Mouse (Mus musculus): ENCODE results near the gene Mettl23.
"Not testable (repeated sequence)": the region's sequence is repeated elsewhere in the genome, so short reads cannot be mapped to it uniquely, and the experiment has no call there.

GRCm38 (mm10) chr11:116902588-116902987 lies 59.5 kb downstream of the Mettl23 start:
- not testable (repeated sequence) for TF ChIP-seq POLR2A (IDR thresholded peaks at IDR 0.05; ENCODE audit: low read depth, low read length); CTCF (IDR thresholded peaks at IDR 0.05; ENCODE audit: borderline replicate concordance, insufficient read depth, low read length)
